Mouse (Mus musculus) small intestine, adult 2 months (tissue): ENCODE data around the gene Col9a2. TPM values are rescaled to one million over a fixed set of nuclear protein-coding genes. Genes with fewer than 3 reads are reported as not detected.

Experiments used
- H3K27ac ChIP-seq: fragments of 200-500 bp; 2 replicates; pipeline ENCODE4 v1.5.1; 2012; ENCODE audit warnings: low read depth, low read length, control low read depth, inconsistent platforms; ENCODE audit not compliant: insufficient read depth
- H3K27me3 ChIP-seq: fragments of 200-500 bp; 2 replicates; pipeline ENCODE4 v1.6.1; 2012; ENCODE audit warnings: mild to moderate bottlenecking, moderate library complexity, low read length, inconsistent platforms; ENCODE audit not compliant: control insufficient read depth, insufficient read depth
- H3K36me3 ChIP-seq: fragments of 200-500 bp; 2 replicates; pipeline ENCODE4 v1.6.1; 2012; ENCODE audit warnings: mild to moderate bottlenecking, low read length, control low read depth, inconsistent platforms; ENCODE audit not compliant: control insufficient read depth, insufficient read depth
- H3K4me1 ChIP-seq: fragments of 200-500 bp; 2 replicates; pipeline ENCODE4 v1.6.1; 2012; ENCODE audit warnings: low read length, inconsistent platforms, mixed read lengths; ENCODE audit not compliant: control insufficient read depth, insufficient read depth, insufficient read length
- H3K4me3 ChIP-seq: fragments of 200-500 bp; 2 replicates; pipeline ENCODE4 v1.5.1; 2012; ENCODE audit warnings: low read depth, mild to moderate bottlenecking, control low read depth, inconsistent platforms, low read length, moderate library complexity
- CTCF ChIP-seq: fragments of 200-500 bp; IDR thresholded peaks from 2 replicates; pipeline ENCODE4 v1.5.1; 2012; ENCODE audit warnings: low read depth, mild to moderate bottlenecking, control low read depth, inconsistent platforms, low read length, moderate library complexity, mixed read lengths; ENCODE audit not compliant: insufficient replicate concordance, insufficient read length; ENCODE audit errors: extremely low read depth
- POLR2A ChIP-seq: fragments of 200-500 bp; IDR thresholded peaks from 2 replicates; pipeline ENCODE4 v1.6.1; 2012; ENCODE audit warnings: low read depth, mild to moderate bottlenecking, control low read depth, inconsistent platforms, low read length, moderate library complexity
- WGBS: fragments of 180-500 bp; shearing (Covaris S2); methylation state at CpG from one replicate; pipeline ENCODE4 v1.1.7; 2018; 5-methylcytosine and 5-hydroxymethylcytosine counted together
- polyA plus RNA-seq: library from polyadenylated mRNA; depleted of rRNA; stranded (reverse); fragments of >200 nt; gene quantifications from 2 replicates; pipeline ENCODE4 v1.2.3, GENCODE M21; 2012

Gene Col9a2
- polyA plus RNA-seq, 1 experiment = 0.18 TPM

DNA sequence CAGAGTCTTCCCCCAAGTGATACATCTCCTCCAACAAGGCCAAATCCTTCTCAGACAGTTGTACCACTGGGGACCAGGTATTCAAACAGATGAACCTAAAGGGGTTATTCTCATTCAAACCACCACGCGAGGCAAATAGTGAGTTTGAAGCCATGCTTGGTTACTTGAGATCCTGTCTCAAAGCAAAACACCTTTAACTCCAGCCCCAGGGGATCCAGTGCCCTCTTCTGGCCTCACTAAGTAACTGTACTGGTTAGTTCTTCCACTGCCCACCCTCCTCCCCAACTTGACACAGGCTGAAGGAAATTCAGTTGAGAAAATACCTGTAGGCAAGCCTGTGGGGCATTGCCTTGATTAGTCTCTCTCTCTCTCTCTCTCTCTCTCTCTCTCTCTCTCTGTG, 6.2 kb upstream of the Col9a2 start:
- WGBS = 70% methylated on average over 2 of the region's 2 CpGs
- Histone ChIP-seq H3K4me3 (no peak overlapping the region), H3K36me3 (no peaks in the 10 kb centered on the region), H3K27ac (no peak overlapping the region), H3K4me1 (no peaks in the 10 kb centered on the region), H3K27me3 (no peaks in the 10 kb centered on the region)
- TF ChIP-seq CTCF = no peak
- TF ChIP-seq POLR2A = no peak

DNA sequence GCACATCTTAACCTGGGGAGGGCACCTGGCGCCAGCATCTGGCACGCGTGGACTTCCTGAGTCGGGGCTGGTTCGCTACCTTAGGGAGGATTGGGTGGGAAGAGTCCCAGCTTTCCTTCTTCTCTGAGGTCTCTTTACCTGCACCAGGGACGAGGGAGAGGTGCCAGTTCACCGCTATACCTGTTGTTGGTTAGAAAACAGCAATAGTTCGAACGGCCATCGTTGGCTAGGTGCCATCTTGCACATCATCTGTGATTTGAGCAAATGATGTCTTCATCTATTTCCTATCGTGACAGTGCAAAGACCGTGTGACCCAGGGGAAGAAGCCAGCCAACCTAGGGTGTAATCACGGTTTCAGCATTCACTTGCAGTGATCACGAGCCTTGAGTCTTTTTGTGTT, 1.1 kb downstream of the Col9a2 start:
- Histone ChIP-seq H3K36me3 (no peaks in the 10 kb centered on the region), H3K4me3 (peak overlapping the region; percentile 26; the same call in 1 of the 2 replicates), H3K4me1 (0 out of 2 replicates have a peak, but pooled peaks cover 4% of the 10 kb centered on the region), H3K27ac (no peak overlapping the region), H3K27me3 (peaks cover 16% of the 10 kb centered on the region)
- WGBS = 46% methylated on average over 14 of the region's 14 CpGs
- TF ChIP-seq POLR2A = no peak
- TF ChIP-seq CTCF = no peak

DNA sequence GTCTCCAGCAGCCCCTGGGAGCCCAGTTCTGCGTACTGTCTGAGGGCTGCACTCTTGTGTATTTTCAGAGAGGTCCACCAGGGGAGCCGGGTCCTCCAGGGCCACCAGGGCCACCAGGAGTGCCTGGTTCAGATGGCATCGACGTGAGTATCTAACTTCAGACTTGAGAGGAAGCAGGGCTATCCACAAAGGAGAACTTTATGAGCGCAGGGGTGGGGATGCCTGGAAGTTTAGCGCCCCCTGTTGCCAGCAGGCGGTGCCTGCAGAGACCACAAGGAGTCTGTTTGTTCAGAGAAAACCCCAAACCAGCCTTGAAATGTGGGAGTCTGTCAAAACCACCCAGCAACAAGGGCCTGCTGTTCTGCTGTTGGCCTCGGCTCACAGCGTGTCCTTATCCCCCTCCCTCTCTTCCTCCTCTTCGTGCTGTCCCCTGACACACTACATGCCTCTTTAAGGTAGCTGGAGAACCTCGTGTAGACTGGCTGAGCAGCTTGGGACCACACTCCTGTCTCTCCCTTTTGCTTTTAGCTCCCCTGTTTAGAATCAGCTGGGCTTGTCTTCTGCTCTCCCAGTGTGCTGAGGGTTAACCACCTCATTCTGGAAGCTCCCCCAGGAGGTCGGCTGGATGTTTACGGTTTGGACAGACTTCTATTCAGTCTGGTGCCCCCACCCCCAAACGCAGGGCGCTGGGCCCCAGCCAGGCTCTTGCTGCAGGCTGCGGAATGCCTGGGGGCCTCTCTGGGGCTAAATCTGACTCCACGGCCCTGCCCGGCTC, 1.9 kb downstream of the Col9a2 start:
- 20% methylated on average over 18 of the region's 18 CpGs for WGBS
- peak; percentile 69 for TF ChIP-seq CTCF
- no peak for TF ChIP-seq POLR2A
- H3K36me3 ChIP-seq = no peaks in the 10 kb centered on the region
- H3K4me3 ChIP-seq = no peak overlapping the region
- no peak overlapping the region for H3K27ac ChIP-seq
- H3K4me1 ChIP-seq = 0 out of 2 replicates have a peak, but pooled peaks cover 4% of the 10 kb centered on the region
- H3K27me3 ChIP-seq = peaks cover 16% of the 10 kb centered on the region

DNA sequence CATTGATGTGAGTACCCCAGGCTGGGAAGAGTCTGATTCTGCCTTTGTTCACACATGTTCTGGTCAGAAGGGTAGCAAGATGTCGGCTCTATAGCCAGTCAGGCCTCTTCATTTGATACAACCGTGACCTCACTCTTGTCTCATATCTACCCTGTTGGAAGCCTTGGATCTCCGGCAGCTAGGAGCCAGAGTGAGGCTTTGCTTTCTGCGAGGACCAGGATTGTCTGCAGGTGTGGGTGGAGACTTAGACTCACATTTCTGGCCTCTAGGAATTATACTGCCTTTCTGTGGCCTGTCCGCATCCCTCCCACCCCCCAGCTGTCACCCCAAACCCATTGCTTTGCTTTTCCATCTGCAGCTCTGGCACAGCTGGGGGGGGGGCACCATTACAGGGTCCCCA, 3.3 kb downstream of the Col9a2 start:
- 0 out of 2 replicates have a peak, but pooled peaks cover 4% of the 10 kb centered on the region for H3K4me1 ChIP-seq
- no peaks in the 10 kb centered on the region for H3K36me3 ChIP-seq
- WGBS = 82% methylated on average over 5 of the region's 5 CpGs
- TF ChIP-seq POLR2A (no peak), CTCF (no peak)
- no peak overlapping the region for H3K4me3 ChIP-seq
- H3K27me3 ChIP-seq = peaks cover 16% of the 10 kb centered on the region
- H3K27ac ChIP-seq = no peak overlapping the region

DNA sequence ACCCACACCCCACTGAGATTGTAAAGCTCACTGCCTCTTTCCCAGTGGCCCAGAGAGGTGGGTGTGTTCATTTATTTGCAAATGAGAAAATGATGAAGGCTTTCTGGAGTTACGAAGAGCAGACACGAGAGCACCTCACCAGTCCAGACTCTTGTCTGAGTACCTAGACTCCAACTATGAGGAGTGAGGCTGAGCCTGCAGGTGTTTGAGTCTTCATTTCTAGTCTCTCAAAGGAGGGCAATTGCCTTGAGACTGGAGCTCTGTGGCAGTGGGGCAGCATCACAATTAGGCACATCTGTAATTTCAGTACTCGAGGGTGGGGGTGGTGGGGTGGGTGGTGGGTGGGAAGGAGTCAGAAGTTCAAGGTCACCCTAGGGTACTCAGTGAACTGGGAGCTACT, 3.8 kb downstream of the Col9a2 start:
- Histone ChIP-seq H3K27ac (no peak overlapping the region), H3K36me3 (no peaks in the 10 kb centered on the region), H3K27me3 (peaks cover 16% of the 10 kb centered on the region), H3K4me3 (no peak overlapping the region), H3K4me1 (0 out of 2 replicates have a peak, but pooled peaks cover 4% of the 10 kb centered on the region)
- TF ChIP-seq CTCF (no peak), POLR2A (no peak)
- 74% methylated on average over 3 of the region's 3 CpGs for WGBS

DNA sequence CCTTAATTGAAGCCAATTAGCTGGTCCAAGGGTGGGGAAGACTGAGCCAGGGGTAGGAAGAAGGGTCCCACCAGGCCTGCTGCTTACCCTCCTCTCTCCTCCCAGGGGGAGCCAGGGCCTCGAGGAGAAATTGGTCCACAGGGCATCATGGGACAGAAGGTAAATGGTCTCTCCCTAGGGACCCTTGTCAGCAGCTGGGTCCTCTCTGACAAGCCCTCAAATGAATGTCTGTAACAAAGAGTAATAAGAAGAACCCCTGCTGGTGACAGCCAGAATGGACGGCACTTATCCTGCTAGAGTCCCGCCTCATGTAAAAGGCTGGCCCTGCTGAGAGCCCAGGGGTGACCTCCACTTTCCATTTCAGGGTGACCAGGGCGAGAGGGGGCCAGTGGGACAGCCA, 12.7 kb downstream of the Col9a2 start:
- Histone ChIP-seq H3K4me3 (no peak overlapping the region), H3K27me3 (peaks cover 7% of the 10 kb centered on the region), H3K36me3 (no peaks in the 10 kb centered on the region), H3K4me1 (no peaks in the 10 kb centered on the region), H3K27ac (no peak overlapping the region)
- no peak for TF ChIP-seq POLR2A
- WGBS = 40% methylated on average over 4 of the region's 4 CpGs

DNA sequence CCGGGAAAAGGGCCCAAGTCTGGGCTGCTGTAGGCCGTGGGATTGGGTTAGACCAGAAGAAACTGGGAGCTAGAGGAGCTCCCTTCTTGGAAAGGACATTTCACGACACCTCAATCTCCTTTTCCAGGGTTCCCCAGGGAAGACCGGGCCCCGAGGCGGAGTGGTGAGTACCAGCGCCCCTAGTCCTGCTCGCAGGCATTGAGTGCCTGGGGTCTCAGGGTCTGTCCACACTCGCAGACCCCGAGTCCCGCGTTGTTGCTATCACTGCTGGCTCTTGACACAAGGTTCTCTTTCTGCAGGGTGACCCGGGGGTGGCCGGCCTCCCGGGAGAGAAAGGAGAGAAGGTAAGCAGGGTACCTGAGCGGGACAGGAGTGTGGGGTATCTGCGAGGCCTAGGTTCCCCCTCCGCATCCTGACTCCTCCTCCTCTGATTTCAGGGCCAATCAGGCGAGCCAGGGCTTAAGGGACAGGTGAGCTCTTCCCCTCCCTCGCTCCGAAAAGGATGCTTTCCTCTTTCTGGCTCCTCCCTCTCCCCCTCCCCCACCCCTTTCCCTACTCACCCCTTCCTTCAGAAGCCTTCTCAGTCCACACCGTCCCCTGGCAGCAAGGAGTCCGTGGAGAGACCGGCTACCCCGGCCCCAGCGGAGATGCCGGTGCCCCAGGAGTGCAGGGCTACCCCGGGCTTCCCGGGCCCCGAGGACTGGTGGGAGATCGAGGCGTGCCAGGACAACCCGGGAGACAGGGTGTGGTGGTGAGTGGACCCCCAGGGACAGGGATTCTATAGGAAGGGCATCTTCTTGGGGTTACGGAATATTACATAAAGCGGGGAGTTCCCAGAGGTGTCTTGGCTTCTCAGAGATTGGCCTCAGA, 13.5 kb downstream of the Col9a2 start:
- 19% methylated on average over 35 of the region's 35 CpGs for WGBS
- TF ChIP-seq CTCF (no peak), POLR2A (no peak)

More for the DNA sequence above, 13.5 kb downstream of the Col9a2 start:
- H3K27me3 ChIP-seq = peaks cover 7% of the 10 kb centered on the region
- H3K4me3 ChIP-seq = no peak overlapping the region
- H3K4me1 ChIP-seq = no peaks in the 10 kb centered on the region
- H3K36me3 ChIP-seq = no peaks in the 10 kb centered on the region
- H3K27ac ChIP-seq = no peak overlapping the region
